24 mouse cellular contexts compared by ENCODE assay signal in genomic region chr7:49879051-49879450, GRCm38 (mm10). TPM values are rescaled to one million over a fixed set of nuclear protein-coding genes. Genes with fewer than 3 reads are reported as not detected.
A peak's percentile ranks its signal among the peaks of the same experiment; 100 is the strongest.
DNase-seq lines count a peak whose midpoint lies in the region; ATAC-seq lines count a peak whose summit lies in the region.
"Had no signal": no experiment of that assay in that cellular context is flagged by ENCODE, and none has a peak within 500 bp of the region (broad histone marks: within the 10 kb centered on the region; RNA-seq: fewer than 3 reads in every experiment).

No protein-coding gene starts in this region.

- H3K27ac ChIP-seq in neural tube, embryonic 12.5 days: peak overlapping the region; percentile 15; the same call in 1 of the 2 replicates
- H3K27ac ChIP-seq in midbrain, embryonic 15.5 days: 0 out of 2 replicates have a peak overlapping the region, but pooled peaks have one; percentile 7
- H3K27ac ChIP-seq: embryonic facial prominence, embryonic 15.5 days; heart, embryonic 10.5 days; intestine, embryonic 15.5 days; limb, embryonic 10.5 days had no signal

- H3K36me3 ChIP-seq in neural tube, embryonic 12.5 days: no peaks in the 10 kb centered on the region
- no peaks in the 10 kb centered on the region for H3K36me3 ChIP-seq in midbrain, embryonic 15.5 days (replicated peaks)
- H3K36me3 ChIP-seq: embryonic facial prominence, embryonic 15.5 days; G1E; heart, embryonic 10.5 days; intestine, embryonic 15.5 days; limb, embryonic 10.5 days had no signal

- no peaks in the 10 kb centered on the region for H3K9me3 ChIP-seq in neural tube, embryonic 12.5 days
- H3K9me3 ChIP-seq in midbrain, embryonic 15.5 days: no peaks in the 10 kb centered on the region
- H3K9me3 ChIP-seq: embryonic facial prominence, embryonic 15.5 days; G1E; heart, embryonic 10.5 days; intestine, embryonic 15.5 days; limb, embryonic 10.5 days had no signal

- DNase-seq in cerebellum, postnatal 10 days: peak; percentile 34 to 44
- DNase-seq in cerebellum, adult 9-11 months: no peak
- no peak for DNase-seq in neural tube, embryonic 10.5 days (ENCODE audit: extremely low spot score, low spot score)
- peak; percentile 5 for DNase-seq in retina, postnatal 7 days (ENCODE audit: low read depth, low spot score)
- DNase-seq in ovary, postnatal 14 days (ENCODE audit: low spot score): no peak
- DNase-seq in T-cell, adult 2 months (ENCODE audit: low spot score): no peak
- DNase-seq: adrenal gland, adult 8-10 months; cerebellum, adult 11-12 months; gastrocnemius, postnatal 36 days; heart, postnatal 10 days; lung, adult 2 months; lung, postnatal 36 days; thymus, adult 18-20 months had no signal

- no peak overlapping the region for H3K4me3 ChIP-seq in neural tube, embryonic 12.5 days
- peak overlapping the region; percentile 7; the same call in 1 of the 2 replicates for H3K4me3 ChIP-seq in midbrain, embryonic 15.5 days
- H3K4me3 ChIP-seq: embryonic facial prominence, embryonic 15.5 days; heart, embryonic 10.5 days; intestine, embryonic 15.5 days; limb, embryonic 10.5 days had no signal

- H3K9ac ChIP-seq in neural tube, embryonic 12.5 days: no peak overlapping the region
- H3K9ac ChIP-seq in midbrain, embryonic 15.5 days: no peak overlapping the region
- H3K9ac ChIP-seq: embryonic facial prominence, embryonic 15.5 days; intestine, embryonic 15.5 days had no signal

- WGBS in neural tube, embryonic 12.5 days: 71% methylated on average over 13 of the region's 13 CpGs
- WGBS in midbrain, embryonic 15.5 days: 22% methylated on average over 13 of the region's 13 CpGs

- H3K4me1 ChIP-seq in neural tube, embryonic 12.5 days: peaks cover 11% of the 10 kb centered on the region
- H3K4me1 ChIP-seq in midbrain, embryonic 15.5 days: peaks cover 24% of the 10 kb centered on the region
- H3K4me1 ChIP-seq: intestine, embryonic 15.5 days had no signal

- H3K27me3 ChIP-seq in neural tube, embryonic 12.5 days (replicated peaks): no peaks in the 10 kb centered on the region
- H3K27me3 ChIP-seq in midbrain, embryonic 15.5 days (replicated peaks): 0 out of 2 replicates have a peak, but pooled peaks cover 6% of the 10 kb centered on the region
- H3K27me3 ChIP-seq: embryonic facial prominence, embryonic 15.5 days; intestine, embryonic 15.5 days had no signal

- peak; percentile 27; the same call in 1 of the 2 replicates for ATAC-seq in neural tube, embryonic 12.5 days (ENCODE audit: low FRiP score, low read depth)
- no peak for ATAC-seq in midbrain, embryonic 15.5 days (replicated peaks)
- ATAC-seq: CD4-positive, CD25-positive, alpha-beta regulatory T cell, adult 4 months; intestine, embryonic 15.5 days had no signal

- H3K4me2 ChIP-seq in neural tube, embryonic 12.5 days (replicated peaks): no peak overlapping the region
- H3K4me2 ChIP-seq in midbrain, embryonic 15.5 days: peak overlapping the region; percentile 33
- H3K4me2 ChIP-seq: embryonic facial prominence, embryonic 15.5 days; intestine, embryonic 15.5 days; liver, embryonic 11.5 days had no signal

RNA-seq across cellular contexts. Expression of gene Slc6a5, which starts 30.9 kb away (rescaled TPM):
- polyA plus RNA-seq in neural tube, embryonic 12.5 days (2016; fragmentation: Nextera tagmentation; extraction: Ambion mirVana): 13.5 and 14.5 TPM in 2 replicates
- polyA plus RNA-seq in midbrain, embryonic 15.5 days (2015; fragmentation: Nextera tagmentation; extraction: Ambion mirVana): 0.31 and 0.41 TPM in 2 replicates
- polyA plus RNA-seq: CD4-positive, CD25-positive, alpha-beta regulatory T cell, adult 4 months; embryonic facial prominence, embryonic 15.5 days; G1E; heart, embryonic 10.5 days; intestine, embryonic 15.5 days; kidney, embryonic 14.5 days; limb, embryonic 10.5 days; liver, embryonic 11.5 days; lung, adult 2 months; urinary bladder, adult 2 months had no signal

Comparison
In these comparisons a context has a peak if more than half of its experiments do, and no peak if none do; other contexts are left out.
1. DNase-seq: peak in cerebellum, postnatal 10 days (2 of 2) and retina, postnatal 7 days (single experiment); none in cerebellum, adult 9-11 months (single experiment), neural tube, embryonic 10.5 days (single experiment), ovary, postnatal 14 days (single experiment) and T-cell, adult 2 months (single experiment).
2. RNA of gene Slc6a5, which starts 30.9 kb away (polyA plus RNA-seq): 13.5 to 14.5 TPM in neural tube, embryonic 12.5 days; 0.31 to 0.41 TPM in midbrain, embryonic 15.5 days; every median in the first group is over 10 times any median in the second.